Mouse (Mus musculus): ENCODE measurements around the gene A730061H03Rik.

The A730061H03Rik gene

DNA sequence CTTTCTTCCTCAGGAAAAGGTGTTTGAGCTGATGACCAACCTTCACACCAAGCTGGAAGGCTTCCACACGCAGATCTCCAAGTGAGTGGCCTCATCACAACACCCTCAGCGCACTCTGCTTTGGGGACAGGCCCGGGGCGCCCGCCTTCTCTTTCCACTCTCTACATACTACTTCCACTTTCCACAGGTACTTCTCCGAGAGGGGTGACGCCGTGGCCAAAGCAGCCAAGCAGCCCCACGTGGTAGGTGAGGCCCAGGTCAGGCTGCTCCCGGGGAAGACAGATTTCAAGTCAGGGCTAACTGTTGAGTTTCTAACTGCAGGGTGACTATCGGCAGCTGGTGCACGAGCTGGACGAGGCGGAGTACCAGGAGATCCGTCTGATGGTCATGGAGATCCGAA is 20.5 kb upstream of the A730061H03Rik start:
- DNase-seq: no peak

DNA sequence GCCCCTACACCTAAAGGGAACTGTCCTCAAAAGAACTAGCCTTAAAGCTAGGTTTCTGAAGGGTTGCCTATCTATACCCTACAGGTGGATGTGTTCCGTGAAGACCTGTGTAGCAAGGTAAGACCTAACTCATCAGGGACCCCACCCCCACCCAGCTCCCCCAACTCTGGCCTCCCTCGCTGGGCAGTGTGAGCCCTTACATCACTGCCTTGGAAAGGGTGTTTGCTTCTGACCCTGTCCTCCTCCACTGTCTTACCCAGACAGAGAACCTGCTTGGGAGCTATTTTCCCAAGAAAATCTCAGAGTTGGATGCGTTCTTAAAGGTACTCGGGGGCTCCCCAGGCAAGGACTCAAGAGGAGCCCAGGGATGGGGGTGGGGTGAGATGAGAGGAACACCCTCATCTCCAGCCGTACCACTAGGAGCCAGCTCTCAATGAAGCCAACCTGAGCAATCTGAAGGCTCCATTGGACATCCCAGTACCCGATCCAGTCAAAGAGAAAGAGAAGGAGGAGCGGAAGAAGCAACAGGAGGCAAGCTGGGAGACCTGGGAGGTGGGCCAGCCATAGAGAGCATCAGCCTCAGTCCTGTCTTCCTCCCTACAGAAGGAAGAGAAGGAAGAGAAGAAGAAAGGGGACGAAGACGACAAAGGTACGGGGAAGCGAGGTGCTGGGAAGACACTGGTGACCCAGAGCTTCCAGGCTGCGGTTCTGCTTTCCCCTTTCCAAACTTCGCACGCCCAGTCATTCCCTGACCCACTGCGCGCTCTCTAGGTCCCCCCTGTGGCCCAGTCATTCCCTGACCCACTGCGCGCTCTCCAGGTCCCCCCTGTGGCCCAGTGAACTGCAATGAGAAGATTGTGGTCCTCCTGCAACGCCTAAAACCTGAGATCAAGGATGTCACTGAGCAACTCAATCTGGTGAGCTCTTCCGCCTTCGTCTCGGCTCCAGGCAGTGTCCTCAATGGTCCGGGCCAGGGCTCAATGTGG is 19.6 kb upstream of the A730061H03Rik start:
- no peak for DNase-seq

DNA sequence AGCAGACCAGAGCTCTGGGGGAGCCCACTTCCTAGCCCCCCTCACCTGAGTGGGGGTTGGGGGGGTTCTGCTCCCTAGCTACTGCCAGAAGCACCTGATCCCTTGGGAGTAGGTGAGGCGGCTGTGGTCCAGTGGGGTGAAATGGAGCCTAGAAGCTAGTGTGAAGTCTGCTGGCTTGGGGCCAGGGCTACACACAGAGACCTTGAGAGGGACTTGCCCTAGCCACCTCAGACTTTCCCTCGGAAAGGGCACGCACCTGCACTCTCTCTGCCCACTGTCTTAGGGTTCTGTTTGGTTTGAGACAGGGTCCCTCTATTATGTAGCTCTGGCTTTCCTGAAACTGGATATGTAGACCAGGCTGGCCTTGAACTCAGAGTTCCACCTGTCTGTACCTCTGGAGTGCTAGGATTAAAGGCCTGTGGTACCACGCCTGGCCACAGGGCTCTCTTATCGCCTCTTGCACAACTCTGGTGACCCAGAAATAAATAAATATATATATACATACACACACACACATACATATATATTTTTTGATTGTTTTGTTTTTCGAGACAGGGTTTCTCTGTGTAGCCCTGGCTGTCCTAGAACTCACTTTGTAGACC is 18.6 kb upstream of the A730061H03Rik start:
- DNase-seq: peak; percentile 66 to 75

DNA sequence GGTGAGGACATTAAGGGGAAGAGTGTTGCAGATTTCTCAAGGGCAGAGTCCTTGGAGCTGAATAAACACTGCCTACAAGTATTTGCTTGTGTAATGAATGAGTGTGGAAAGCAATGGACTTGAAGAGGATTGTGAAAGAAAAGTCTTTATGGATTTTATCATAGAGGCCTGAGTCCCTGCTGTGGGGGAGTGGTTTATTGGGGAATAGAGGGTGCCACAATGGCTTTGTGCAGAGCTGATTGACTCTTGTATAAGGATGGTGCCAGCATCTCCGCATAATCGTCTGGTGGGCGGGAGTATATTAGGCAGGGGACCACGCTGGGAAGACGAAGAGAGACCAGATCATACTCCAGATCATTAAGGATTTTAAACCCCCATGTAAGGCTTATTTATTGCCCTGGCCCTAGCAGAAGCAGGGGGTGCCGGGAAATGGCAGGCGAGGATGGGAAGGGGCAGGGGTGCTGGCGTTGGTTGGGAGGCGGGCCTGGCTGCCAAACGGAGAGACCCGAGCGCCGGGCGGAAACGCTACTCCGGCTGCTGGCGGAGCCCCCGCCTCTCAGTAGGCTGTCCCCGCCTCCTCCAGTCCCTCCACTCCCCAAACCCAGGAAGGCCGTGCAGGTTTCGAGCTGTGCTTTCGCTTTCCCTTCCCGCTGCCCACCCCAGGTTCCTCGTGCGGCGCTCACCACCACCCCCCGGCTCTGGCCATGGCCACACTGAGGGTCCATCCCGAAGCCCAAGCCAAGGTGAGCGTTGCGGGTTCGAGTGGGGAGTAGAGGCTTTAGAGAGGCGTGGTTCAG is 17.9 kb upstream of the A730061H03Rik start, which contains the start of gene Psme1:
Gene Psme1 (plus strand): TSS at position 253 of the 797 bp plus-strand sequence.
- DNase-seq: peak; percentile 85 to 86

DNA sequence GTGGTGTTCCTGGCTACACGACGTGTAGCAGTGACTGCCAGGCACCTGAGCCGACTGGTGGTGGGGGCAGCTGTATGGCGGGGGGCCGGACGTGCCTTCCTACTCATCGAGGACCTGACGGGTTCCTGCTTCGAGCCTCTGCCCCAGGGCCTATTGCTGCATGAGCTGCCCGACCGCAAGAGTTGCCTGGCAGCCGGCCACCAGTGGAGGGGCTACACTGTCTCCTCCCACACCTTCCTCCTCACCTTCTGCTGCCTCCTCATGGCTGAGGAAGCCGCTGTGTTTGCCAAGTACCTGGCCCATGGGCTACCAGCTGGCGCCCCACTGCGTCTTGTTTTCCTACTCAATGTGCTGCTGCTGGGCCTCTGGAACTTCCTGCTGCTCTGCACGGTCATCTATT is 16.2 kb upstream of the A730061H03Rik start:
- DNase-seq: peak; percentile 40 to 66

DNA sequence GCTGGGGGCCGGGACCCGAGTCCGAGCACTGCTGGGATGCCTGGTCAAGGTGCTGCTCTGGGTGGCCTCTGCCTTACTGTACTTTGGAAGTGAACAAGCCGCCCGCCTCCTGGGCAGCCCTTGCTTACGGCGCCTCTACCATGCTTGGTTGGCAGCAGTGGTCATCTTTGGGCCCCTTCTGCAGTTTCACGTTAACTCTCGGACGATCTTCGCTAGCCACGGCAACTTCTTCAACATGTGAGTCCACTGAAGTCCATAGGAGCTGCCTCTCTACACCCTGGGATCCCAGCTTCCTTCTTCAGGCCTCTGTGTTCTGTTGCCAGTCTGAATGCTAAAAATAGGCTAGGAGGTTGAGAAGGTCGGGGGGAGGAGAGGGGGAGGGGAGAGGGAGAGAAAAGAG is 15.5 kb upstream of the A730061H03Rik start:
- no peak for DNase-seq

DNA sequence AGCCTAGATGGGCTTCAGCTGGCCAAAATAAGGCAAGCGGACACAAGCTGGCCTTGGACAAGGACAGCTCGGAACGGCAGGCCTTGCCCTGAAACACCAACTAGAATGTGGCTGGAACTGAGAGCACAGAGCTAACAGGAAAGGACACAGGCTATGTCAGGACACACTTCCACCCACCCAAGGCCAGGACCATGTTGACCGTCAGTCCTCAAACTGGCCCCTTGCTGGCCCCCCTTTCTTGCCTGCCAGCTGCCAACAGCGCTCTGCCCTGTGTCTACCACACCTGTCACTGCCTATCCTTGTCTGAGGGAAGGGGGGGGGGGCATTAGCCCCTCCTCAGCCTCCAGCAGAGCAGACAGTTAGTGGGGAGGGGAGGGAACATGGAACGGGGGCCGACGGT is 15.1 kb upstream of the A730061H03Rik start, which contains the start of gene Fitm1:
Gene Fitm1 (plus strand): TSS at position 316 of the 400 bp plus-strand sequence.
- no peak for DNase-seq

DNA sequence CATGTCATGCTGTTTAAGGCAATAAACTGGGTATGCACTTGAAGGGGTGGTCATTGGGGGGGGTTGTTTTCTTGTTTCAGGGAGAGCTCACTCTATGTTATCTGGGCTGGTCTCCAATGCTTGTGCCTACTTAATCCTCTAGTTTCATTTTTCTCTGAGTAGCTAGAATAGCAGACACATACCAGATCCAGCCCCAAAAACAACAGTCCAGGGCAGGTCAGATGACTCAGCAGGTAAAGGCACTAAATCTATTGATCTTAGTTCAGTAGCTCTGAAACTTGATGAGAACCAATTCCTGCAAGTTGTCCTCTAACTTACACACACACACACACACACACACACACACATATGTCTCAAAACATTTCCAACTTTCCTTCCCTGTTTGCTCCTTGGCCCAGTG is 11.6 kb upstream of the A730061H03Rik start:
- no peak for DNase-seq

DNA sequence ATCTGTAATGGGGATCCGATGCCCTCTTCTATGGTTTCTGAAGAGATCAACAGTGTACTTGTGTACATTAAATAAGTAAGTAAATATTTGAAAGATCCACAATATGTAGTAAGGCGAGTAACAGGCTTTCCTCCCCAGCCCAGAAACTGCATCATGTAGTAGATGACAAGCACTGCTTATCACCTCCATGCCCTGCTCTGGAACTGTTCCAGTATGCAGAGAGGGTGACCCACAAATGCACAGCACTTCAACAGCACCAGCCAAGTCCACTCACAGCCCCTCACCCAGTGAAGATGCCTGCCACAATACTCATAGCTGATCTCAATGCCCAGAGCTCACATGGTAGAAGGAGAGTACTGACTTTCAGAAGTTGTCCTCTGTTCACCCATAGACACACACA is 10.4 kb upstream of the A730061H03Rik start:
- DNase-seq: no peak

DNA sequence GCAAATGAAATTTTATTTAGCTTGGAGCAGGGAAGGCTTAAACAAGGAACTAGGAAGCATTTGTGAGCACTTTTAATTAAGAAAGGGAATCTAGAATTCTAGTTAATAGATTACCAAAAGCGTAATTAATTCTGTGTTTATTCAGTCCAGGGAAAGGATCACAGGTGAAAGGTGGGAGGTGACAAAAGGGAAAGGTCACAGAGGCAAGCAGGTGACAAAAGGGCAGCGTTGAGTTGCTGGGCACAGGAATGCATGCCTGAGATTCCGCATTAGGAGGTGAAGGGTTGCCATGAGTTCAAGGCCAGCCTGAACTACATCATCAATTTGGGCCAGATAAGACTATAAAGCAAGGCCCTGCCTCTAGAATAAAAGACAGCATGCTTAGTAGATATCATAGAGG is 7.3 kb upstream of the A730061H03Rik start:
- DNase-seq: no peak

DNA sequence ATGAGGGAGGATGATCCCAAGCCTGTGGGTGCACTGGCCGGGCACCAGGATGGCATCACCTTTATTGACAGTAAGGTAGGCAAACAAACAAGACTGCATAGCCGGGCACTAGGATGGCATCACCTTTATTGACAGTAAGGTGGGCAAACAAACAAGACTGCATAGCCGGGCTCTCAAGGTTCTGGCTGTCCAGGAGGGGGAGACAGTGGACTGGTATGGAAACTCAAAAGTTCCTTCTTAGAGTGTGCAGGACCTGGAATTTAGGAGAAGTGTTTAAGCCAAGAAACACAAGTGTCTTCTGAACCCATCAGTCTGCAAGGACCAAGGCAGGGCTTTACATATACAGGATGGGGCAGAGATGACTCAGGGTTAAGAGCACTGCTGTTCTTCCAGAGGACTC is 5.5 kb upstream of the A730061H03Rik start:
- DNase-seq: no peak

DNA sequence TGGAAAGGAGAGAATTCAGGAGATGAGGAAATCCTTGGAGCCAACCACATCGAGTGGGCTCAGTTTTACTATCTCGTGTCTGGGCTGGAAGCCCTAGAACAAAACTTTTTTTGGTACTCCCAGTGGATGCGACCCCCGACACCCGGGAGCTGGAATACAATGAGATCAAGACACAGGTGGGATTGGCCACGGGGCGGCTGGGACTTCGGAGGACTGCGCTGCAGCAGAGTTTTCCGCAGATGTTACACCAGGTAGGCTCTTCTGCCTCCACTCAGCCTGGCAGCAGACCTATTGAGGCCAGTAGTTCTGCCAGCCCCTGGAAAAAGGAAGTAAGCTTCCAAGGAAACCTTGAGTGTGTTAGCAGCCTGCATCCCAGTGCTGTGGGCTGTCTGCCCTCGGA is 3.0 kb upstream of the A730061H03Rik start:
- DNase-seq: no peak

DNA sequence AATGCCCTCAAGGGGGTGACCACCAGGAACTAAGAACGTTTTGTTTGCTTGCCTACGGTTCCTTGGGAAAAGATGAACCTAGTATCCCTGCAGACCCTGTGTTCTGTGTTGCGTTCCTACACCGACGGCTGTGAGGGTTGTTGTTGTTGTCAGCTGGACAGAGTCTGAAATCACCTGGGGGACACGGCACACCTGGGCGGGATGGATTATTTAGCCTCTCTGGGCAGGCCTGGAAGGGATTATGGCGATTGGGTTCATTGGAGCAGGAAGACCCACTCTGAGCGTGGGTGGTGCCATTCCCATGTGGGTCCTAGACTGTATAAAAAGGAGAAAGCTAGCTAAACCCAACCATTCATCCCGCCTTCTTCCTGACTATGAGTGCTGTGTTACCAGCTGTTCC is 1.7 kb upstream of the A730061H03Rik start:
- DNase-seq: no peak

DNA sequence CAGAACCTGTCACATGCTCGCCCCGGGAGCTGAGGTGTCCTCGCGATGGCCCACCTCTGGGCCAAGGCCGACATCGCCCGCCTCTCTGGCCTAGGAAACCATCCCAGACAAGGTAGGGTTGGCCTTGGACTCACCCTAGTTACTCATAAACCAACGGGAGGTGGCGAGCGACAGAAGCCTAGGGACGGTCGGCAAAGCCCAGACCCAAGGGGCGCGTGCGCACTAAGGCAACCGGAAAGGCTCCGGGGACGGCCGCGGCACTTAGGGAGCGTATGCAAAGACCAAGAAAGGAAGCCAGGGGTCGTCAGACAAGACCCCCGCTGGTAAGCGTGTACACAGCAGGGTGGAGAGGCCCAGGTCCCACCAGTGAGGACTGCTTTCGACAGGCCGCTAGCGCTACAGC is 406 bp downstream of the A730061H03Rik start, which contains the start of gene Dcaf11:
Gene Dcaf11 (plus strand): TSS at position 208 of the 403 bp plus-strand sequence.
- DNase-seq: peak; percentile 93 to 95

DNA sequence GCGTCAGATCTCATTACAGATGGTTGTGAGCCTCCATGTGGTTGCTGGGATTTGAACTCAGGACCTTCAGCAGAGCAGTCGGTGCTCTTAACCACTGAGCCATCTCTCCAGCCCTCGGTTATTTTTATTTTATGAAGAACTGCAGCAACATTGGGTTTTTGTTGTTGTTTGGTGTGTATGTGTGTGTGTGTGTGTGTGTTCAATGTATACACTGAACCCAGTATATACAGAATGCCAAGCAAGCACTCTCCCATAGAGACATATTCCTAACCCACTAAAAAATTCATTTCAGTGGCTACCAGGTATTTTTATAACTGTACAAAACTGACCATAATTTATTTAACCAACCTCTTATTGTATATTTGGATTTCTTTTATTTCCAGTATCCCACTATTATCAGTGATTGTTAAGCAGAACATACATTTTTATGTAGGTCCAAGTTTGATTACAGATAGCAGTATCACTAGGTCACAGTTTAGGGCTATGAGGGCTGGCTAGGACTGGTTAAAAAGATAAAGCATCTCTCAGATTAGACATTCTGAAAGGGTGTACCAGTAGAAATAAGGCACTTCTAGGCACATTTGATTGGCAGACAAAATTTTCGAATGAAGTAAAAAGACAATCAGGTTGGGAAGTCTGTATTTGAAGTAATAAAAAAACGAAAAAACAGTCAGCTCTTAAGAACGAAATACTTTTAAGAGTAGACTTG is 1.3 kb downstream of the A730061H03Rik start:
- DNase-seq: no peak

DNA sequence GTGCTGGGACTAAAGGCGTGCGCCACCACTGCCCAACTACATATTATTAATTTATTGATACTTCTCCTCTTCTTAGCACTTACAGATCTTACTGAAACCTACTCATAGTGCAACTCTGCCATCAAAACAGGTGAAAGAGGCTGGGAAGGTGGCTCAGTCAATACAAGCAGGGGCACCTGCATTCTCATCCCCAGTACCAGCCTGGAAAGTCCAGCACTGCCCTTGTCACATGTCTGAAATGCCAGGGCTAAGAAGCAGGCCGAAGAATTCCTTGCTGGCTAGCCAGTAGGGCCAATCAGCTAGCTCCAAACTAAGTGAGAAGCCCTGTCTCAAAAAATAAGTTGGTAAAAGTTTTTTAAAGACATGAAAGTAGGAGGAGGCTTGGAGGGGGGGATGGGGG is 2.6 kb downstream of the A730061H03Rik start:
- DNase-seq: no peak

DNA sequence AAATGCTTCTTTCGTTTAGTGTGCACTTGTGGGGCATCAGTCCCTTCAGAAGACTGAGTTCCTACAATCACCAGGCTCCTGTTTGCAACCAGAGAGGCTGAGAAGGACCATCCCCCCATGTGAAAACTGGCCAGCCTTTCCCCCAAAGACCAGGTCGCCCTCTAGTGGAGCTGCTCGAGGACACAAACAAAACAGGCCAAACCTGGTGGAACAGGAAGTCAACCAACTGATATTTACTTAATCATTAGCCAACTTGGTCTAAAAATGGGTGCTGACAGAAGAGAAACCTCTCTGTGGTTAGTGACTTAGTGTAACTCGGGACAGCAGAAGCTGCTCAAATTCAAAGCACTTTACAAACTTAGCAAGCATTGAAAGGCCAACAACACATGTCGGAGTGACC is 3.2 kb downstream of the A730061H03Rik start:
- peak; percentile 87 to 94 for DNase-seq

DNA sequence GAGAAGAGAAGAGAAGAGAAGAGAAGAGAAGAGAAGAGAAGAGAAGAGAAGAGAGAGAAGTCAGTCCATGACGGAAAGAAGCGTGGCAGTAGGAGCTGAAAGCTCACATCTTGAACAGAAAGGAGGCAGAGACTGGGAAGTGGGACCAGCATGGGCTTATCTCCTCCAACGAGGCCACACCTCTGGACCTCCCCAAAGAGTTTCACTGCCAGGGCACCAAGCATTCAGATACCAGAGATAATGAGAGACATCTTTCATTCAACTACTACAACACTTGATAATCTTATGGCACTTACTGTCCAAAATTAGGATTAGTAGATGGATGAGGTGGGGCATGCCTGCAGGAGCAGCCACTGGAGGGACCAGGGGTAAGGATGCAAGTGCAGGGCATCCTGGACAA is 4.4 kb downstream of the A730061H03Rik start:
- DNase-seq: no peak

DNA sequence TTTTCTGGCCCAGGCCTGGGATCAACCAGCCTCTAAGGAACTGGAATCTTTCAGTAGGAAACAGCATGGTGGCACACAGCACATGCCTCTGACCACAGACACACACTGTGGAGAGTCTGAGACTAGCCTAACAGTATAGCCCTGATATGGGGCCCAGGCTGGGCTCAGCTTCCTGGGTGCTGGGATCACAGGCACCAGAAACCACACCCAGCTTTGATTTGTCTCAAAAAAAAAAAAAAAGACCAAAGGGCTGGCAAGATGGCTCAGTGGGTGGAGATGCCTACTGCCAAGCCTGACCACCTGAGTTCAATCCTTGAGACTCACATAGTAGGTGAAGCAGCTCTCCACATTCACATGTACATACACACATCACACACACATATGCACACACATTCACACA is 5.6 kb downstream of the A730061H03Rik start:
- no peak for DNase-seq

DNA sequence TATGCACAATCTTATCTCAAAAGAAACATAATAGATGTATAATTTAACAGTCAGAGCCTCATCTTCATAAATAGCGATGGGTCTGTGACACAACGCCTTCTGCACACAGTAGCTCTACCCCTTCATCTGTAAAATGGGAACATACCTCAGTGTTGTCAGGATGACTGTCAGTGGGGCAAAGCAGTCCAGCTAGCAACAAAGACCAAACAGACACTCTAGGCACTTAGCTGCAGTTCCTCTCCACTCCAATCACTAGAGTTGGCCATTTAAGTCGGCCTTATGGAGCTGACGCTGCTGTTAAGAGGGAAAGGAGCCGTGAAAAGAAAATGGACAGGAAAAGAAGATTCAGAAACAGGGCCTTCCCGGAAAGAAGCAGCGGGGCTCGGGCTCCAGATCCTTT is 8.4 kb downstream of the A730061H03Rik start:
- no peak for DNase-seq

DNA sequence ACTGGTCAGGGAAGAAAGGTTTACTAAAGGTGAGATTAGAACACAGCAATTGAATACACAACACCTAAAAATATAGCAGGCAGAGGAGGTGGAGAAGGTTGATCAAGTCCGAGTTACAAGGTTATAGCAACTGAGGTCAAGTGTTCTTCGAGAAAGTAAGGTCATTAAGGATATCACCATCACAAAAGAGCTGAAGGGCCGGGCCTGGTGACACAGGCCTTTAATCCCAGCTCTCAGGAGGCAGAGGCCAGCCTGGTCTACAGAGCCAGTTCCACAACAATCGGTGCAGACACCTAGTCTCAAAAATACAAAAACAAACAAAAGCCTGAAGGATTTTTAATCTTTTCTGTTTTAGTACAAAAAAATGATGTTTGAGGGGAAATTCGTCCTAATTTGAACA is 8.9 kb downstream of the A730061H03Rik start:
- no peak for DNase-seq

DNA sequence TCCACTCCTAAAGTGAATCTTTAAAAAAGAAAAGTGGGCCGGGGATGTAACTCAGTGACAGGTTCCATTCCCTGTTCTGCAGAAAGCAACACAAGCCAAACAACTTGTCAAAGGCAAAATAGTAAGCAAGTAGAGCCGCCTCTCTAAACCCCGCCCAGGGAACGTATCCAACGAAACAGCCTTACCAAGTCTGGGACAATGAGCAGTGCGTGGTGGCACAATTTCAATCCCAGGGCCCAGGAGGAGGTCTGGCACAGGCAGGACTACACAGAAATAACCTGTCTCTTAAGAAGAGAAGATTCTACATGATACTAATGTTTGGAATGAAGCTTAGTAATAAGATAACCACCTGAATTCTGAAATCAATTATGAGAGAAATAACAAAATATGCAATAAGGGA is 10.0 kb downstream of the A730061H03Rik start:
- peak; percentile 57 to 62 for DNase-seq
